Mouse (Mus musculus) cerebellum, adult 11 months (tissue): ENCODE measurements around the gene Osmr.

Experiments
- DNase-seq: peaks from one replicate; pipeline ENCODE4 v3.0.0; 2022

The Osmr gene

DNA sequence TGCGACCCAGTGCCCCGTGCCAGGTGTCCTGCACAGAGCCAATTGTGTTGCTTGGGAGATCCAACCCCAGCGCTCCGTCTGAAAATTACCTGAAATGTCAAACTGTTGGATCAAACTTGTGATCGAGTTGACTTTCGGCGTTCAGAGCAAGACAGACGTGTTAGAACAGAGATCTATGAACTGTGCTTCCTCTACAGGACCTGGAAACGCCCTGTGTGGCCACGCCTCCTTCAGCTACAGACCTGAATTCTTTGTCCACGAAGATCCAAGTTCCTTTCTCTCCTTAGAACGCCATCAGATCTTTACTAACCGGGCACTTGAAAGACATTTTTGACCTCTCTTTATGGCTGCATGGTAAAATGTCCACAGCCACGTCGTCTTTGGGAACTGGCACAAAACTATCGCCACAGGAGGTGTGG is at the start of gene Osmr:
Gene Osmr (minus strand): TSS at position 369 of the 419 bp plus-strand sequence.
- no peak for DNase-seq

DNA sequence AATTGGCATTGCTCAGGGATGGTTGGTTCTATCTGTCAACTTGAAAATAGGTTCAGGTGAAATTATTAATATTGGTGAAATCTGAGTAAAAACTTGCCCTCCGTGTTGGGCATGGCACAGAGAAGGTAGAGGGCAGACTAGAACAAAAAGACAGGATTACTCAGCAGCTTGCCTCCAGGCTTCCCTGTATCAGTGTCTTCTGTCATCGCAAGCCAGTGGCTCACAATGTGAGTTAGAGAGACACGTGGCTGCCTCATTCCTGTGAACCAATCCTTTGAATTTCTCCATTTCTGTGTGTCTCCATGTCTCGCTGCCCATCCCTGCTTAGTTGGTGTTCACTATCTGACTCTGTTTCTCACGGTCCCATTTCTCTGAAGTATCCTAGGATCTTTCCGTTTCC is 44.6 kb upstream of the Osmr start:
- no peak for DNase-seq

- no peak for DNase-seq
Measured at GRCm38 (mm10) chr15:6914163-6914562, 39.4 kb upstream of the Osmr start.

DNA sequence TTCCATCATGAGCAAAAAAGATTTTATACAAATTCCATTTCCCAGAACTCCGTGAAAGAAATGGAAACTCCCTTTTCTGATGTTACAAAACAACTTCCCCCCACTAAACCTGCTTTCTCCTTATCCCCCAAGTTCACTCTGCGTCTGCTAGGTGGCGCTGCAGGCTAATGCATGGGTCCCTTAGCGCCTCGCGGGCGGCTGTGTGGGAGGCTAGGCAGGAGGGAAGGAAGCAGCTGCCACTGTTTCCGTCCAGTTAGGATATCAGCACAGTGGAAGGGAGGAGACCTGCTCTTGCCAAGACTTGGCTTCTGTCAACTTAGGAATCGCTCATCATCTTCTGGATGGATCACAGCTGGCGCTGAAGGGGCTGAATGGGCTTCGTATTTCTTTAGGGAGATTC is 34.9 kb upstream of the Osmr start:
- DNase-seq = peak; percentile 70

- no peak for DNase-seq
Measured at GRCm38 (mm10) chr15:6909084-6909483, 34.3 kb upstream of the Osmr start.

GRCm38 (mm10) chr15:6908601-6909000 is 33.8 kb upstream of the Osmr start:
- DNase-seq = no peak

DNA sequence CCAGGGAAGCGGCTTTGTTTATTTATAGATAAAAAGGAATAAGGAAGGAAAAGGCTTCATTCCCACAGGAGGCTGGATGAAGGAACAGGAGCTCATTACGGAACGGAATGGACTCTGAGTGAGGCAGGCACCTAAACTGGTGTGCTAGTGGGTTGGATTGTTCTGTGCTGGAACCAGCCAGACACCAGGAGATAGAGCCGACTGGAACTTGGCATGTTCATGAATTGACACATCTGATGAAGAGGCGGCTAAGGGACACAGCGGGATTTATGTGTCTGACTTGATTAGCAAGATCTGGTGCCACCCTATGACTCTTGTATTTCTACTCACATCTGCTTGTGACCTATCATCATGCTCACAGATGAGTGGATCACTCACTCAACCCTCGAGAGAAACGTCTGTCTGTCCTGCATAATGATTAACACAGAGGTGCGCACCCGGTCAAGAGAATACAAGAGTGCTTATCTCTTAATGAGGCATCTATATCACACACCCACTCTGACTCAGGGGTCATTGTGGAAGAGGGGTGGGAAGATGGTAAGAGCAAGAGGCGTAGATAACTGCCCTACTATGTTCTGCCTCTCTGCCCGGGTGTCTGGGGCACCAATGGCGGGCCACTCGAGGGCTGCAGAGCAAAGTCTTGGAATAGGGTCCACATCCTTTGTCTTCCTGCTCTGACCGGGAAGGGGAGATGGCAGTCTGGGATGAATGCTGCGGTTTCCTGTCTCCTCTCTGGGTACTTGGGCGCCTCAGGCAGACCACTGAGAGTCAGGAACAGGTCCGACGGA is 31.7 kb upstream of the Osmr start:
- no peak for DNase-seq

- DNase-seq = no peak
Measured at GRCm38 (mm10) chr15:6905726-6906125, 31.0 kb upstream of the Osmr start.

- no peak for DNase-seq
Measured at GRCm38 (mm10) chr15:6903286-6903975, 28.7 kb upstream of the Osmr start.

- no peak for DNase-seq
Measured at GRCm38 (mm10) chr15:6901982-6902639, 27.3 kb upstream of the Osmr start.

GRCm38 (mm10) chr15:6901236-6901635 is 26.5 kb upstream of the Osmr start:
- no peak for DNase-seq

DNA sequence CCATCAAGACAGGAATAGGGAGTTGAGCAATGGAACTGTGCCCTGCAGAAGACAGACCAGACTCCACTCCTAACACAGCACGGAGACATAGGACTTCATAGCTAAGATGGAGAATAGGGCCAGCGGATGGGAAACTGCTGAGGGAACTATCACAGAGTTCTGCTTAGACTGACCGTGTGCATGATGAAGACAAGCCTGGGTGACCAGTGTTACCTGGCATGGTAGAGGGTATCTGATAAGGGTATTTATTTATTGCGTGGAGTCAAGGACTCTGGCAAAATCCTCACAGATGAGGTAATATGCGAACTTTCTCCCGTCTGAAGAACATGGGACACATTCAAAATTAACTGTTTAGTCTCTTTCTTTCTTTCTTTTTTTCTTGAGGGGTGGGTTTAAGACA is 9.5 kb upstream of the Osmr start:
- DNase-seq = no peak

DNA sequence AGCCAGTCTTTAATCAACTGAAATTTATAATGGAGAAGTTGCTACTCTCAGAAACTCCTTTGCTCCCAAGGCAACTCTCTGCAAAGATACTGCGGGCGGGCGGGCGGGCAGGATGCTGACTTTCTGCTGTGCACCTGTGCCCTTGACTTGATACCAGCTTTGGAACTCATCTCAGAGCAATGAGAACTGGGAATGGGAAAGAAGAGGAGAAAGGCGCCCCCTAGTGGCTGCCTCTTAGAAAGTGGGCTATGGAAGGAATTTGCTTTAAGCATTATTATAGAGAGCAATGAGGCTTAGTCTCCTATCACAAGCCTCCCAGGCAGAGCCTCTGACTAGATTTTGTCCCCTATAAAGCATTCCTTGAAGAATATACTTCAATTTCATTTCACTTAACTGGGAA is 9.0 kb upstream of the Osmr start:
- DNase-seq = peak; percentile 30

DNA sequence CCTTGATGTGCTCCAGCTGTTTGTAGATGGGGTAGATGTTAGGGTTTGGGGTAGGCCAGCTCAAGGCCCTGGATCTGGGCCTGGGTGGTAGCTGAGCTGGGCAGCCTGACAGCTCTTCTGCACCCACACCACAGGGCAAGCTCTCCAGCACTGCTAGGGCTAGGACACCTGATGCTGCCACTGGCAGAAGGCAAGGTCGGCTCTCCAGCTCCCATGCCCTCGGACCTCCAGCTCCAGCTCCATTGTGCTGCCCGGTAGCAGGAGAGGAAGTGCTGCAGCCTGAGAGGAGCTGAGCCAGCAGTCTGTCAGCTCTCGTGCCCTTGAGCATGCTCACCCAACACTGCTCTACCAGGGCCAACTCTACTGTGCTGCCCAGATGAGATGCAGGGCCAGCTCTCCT is 8.3 kb upstream of the Osmr start:
- no peak for DNase-seq

DNA sequence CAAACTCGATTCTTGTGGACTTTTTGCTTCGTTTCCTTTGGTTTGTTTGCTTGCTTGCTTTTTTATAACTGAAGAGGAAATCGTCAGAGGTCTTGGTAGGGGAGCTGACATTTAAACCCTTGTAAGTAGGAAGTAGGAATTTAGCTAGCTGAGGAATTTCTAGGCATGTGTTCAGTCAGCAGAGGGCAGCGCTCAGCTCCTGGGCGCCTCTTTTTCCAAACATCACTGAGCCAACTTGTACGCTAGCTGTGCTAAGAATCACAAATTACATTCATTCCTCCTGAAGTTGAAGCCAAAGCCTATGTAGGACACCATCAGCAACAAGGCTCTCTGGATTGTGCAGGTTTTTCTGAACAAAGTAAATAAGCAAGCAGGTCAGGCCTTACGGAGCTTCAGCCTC is 7.4 kb upstream of the Osmr start:
- no peak for DNase-seq

DNA sequence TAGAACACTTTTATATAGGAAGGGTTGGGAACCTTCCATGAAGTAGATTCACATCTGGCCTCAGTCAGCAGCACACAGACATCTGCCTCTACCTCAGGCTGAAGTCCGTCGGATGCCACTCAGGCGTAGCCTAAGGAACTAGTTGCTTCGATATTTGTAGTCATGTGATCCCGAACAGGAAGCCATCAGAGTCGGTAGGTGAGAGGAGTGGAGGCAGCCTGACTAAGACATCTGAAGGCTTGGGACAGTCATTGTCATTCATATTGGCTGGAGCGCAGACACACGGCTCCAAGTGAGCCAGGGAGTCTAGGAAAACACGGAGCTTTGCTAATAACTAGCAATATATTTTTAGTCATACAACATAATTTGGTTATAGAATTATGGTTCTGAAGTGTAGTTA is 6.4 kb upstream of the Osmr start:
- no peak for DNase-seq

DNA sequence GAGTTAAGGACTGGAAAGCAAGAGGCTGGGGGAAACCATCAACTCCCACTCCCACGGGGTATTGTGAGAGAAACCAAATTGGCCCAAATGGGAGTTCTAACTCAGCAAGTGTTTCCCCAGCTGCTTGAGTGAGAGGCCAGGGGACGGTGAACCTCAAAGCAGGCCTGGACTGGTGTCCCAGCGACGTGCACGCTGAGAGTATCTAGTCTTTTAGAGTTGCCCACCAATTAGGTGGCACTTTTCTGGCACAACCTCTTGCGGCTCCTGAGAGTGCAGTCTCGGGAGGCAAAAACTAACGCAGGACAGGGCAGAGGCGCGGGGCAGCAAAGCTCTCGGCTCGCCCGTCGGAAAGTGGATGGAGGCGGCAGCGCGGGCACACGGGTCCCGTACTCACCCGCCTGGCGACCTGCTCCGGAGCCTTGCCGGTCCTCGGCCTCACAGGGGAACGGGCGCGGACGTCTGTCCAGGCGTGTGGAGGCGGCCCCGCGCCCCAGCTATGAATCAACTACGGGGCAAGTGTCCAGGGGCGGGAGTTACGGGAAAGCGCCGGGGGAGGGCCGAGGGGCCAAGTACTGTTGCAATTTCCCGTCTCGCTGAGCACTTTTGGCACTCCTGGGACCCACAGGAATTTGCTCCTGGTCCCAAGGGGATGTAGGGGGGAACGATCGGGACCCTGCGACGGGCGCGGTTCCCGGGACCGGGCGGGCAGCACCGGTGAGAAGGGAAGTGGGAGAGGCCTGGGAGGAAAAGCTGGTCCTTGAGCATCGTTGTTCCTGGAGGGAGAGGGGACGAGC is 765 bp downstream of the Osmr start:
- DNase-seq = no peak

DNA sequence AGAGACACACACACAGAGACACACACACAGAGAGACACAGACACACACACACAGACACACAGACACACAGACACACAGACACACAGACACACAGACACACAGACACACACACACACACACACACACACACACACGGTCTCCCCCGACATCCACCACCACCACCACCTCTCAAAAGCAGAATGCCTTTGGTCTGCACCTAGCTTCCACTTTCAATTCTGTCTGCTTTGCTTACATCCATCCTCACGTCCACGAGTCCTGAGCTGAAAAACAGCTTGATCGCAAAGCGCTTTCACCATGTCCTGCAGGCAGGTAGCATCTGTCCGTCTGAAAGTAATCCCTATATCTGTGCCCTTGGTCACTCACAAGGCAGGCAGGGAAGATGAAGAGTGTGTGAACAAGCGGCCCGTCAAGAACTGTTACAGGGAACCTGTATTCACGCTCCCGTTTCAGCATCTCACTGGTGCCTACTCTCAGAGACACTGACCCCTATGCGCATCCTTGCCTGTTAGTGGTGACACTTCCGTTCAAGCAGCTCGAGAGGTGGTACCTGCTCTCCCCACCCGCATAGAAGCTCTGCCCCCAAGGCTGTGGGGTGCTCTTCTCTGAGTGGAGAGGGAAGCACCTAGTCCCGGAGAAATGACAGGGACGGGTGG is 1.5 kb downstream of the Osmr start:
- no peak for DNase-seq

GRCm38 (mm10) chr15:6871621-6872359 is 3.0 kb downstream of the Osmr start:
- DNase-seq = no peak

- no peak for DNase-seq
Measured at GRCm38 (mm10) chr15:6866888-6867287, 7.9 kb downstream of the Osmr start.

DNA sequence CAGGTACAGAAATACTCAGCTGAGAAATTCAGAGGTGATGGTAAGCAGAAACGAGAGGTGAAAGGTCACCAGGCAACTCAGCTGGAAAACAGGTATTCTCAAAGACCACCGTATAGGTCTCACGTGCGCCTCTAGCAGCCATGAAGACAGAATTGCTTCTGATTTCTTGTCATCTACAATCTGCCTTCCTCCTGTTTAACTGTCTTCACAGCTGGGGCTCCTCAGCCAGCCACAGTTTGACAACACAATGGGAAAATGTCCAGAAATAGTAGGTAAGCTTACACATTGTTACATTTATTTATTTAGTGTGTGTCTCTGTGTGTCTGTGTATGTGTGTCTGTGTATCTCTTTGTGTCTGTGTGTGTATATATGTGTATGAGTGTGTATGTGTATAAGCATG is 12.6 kb downstream of the Osmr start:
- DNase-seq = no peak

DNA sequence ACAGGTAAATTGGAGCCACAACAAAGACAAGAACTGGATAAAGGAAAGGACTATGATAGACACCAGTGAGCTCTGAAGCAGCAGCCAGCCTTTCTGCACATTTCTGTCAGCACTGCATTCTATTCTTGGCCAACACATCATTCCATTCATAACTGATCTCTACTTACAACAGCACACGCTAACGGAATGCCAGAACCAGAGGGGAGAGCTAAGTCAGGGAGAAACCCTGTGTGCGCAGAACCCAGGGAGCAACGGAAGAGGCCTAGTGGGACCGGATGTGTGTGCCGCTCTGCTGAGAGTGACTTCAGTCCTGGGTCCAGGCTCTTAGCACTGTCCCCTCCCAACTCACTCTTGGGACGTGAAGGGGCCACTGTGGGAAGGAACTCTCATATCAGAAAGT is 13.2 kb downstream of the Osmr start:
- DNase-seq = no peak
